Mouse (Mus musculus) cortical plate, adult 2 months (tissue): ENCODE measurements around the gene Hist3h2a.

Experiments used
- CTCF ChIP-seq: fragments of 200-500 bp; IDR thresholded peaks from 2 replicates; pipeline ENCODE4 v1.5.1; 2011; ENCODE audit warnings: mild to moderate bottlenecking, control low read depth, low read length; ENCODE audit not compliant: insufficient read depth; ENCODE audit errors: extremely low read depth
- POLR2A ChIP-seq: fragments of 200-500 bp; IDR thresholded peaks from 2 replicates; pipeline ENCODE4 v1.6.1; 2011; ENCODE audit warnings: mild to moderate bottlenecking, low read length, control low read depth; ENCODE audit not compliant: insufficient read depth; ENCODE audit errors: extremely low read depth

DNA sequence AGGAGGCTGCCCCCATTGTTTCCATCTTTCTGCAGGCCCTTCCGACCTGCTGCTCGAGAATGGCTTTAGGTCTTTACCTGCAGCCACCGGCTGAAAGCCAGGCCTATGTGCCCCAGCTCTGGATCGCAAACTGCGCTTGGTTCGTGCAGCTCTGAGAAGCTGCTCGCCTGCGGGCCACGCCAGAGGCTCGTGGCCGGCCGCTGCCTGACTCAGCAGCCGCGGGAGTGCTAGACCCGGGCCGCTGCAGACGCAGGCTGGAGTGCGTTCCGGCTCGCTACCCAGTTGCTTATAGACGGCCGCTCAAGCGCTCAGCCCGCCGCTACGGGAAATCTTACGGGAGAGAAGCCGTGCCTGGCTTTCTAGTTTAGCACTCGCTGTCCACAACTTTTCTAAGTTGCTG is 22.7 kb downstream of the Hist3h2a start:
- no peak for TF ChIP-seq POLR2A
- TF ChIP-seq CTCF = no peak
